Mouse (Mus musculus): ENCODE measurements around the gene Dppa3. TPM values are rescaled to one million over a fixed set of nuclear protein-coding genes. Genes with fewer than 3 reads are reported as not detected.
"Not testable (repeated sequence)": the region's sequence is repeated elsewhere in the genome, so short reads cannot be mapped to it uniquely, and the experiment has no call there.

The Dppa3 gene
- polyA plus RNA-seq, 1 experiment: not detected

GRCm38 (mm10) chr6:122633411-122633810, 7.2 kb downstream of the Dppa3 start:
- no peaks in the 10 kb centered on the region for H3K4me1 ChIP-seq
- H3K9me3 ChIP-seq: no peaks in the 10 kb centered on the region

GRCm38 (mm10) chr6:122635315-122635714, 9.1 kb downstream of the Dppa3 start:
- no peaks in the 10 kb centered on the region for H3K4me1 ChIP-seq
- peaks cover 7% of the 10 kb centered on the region for H3K27me3 ChIP-seq (replicated peaks)
- TF ChIP-seq FLI1 (IDR thresholded peaks at IDR 0.05; ENCODE audit: low read length) (no peak), GATA1 (IDR thresholded peaks at IDR 0.05; ENCODE audit: borderline replicate concordance, low read length) (no peak)
- H3K4me3 ChIP-seq (replicated peaks): no peak overlapping the region
- H3K9me3 ChIP-seq: no peaks in the 10 kb centered on the region
- no peaks in the 10 kb centered on the region for H3K36me3 ChIP-seq (replicated peaks; ENCODE audit: low read length)

More at GRCm38 (mm10) chr6:122633411-122633810, 7.2 kb downstream of the Dppa3 start:
- Histone ChIP-seq H3K36me3 (replicated peaks; ENCODE audit: low read length) (no peaks in the 10 kb centered on the region), H3K4me3 (replicated peaks) (peak overlapping the region; percentile 62), H3K27me3 (replicated peaks) (peaks cover 10% of the 10 kb centered on the region)
- TF ChIP-seq GATA1 (IDR thresholded peaks at IDR 0.05; ENCODE audit: borderline replicate concordance, low read length) (no peak), FLI1 (IDR thresholded peaks at IDR 0.05; ENCODE audit: low read length) (no peak)

GRCm38 (mm10) chr6:122636666-122637065, 10.5 kb downstream of the Dppa3 start:
- no peak for TF ChIP-seq FLI1 (IDR thresholded peaks at IDR 0.05; ENCODE audit: low read length)
- TF ChIP-seq GATA1 (IDR thresholded peaks at IDR 0.05; ENCODE audit: borderline replicate concordance, low read length): no peak
- Histone ChIP-seq H3K27me3 (replicated peaks) (peaks cover 9% of the 10 kb centered on the region), H3K4me1 (no peaks in the 10 kb centered on the region), H3K36me3 (replicated peaks; ENCODE audit: low read length) (no peaks in the 10 kb centered on the region), H3K9me3 (no peaks in the 10 kb centered on the region), H3K4me3 (replicated peaks) (no peak overlapping the region)

GRCm38 (mm10) chr6:122637566-122637965, 11.4 kb downstream of the Dppa3 start:
- H3K4me1 ChIP-seq; H3K36me3 ChIP-seq (replicated peaks; ENCODE audit: low read length); H3K9me3 ChIP-seq; H3K4me3 ChIP-seq (replicated peaks); H3K27me3 ChIP-seq (replicated peaks): not testable (repeated sequence)

- H3K36me3 ChIP-seq (replicated peaks; ENCODE audit: low read length); H3K4me1 ChIP-seq; H3K27me3 ChIP-seq (replicated peaks); H3K4me3 ChIP-seq (replicated peaks): not testable (repeated sequence)
- peaks cover 15% of the 10 kb centered on the region for H3K9me3 ChIP-seq
Measured at GRCm38 (mm10) chr6:122644196-122644595, 18.0 kb downstream of the Dppa3 start.

GRCm38 (mm10) chr6:122649903-122650302, 23.7 kb downstream of the Dppa3 start:
- TF ChIP-seq GATA1 (IDR thresholded peaks at IDR 0.05; ENCODE audit: borderline replicate concordance, low read length) (no peak), FLI1 (IDR thresholded peaks at IDR 0.05; ENCODE audit: low read length) (no peak)
- H3K36me3 ChIP-seq (replicated peaks; ENCODE audit: low read length): no peaks in the 10 kb centered on the region
- H3K4me3 ChIP-seq (replicated peaks): no peak overlapping the region
- peaks cover 2% of the 10 kb centered on the region for H3K27me3 ChIP-seq (replicated peaks)
- H3K4me1 ChIP-seq: peaks cover 10% of the 10 kb centered on the region
- H3K9me3 ChIP-seq: peaks cover 10% of the 10 kb centered on the region; the same call in 1 of the 2 replicates

GRCm38 (mm10) chr6:122650398-122650980, 24.3 kb downstream of the Dppa3 start:
- peaks cover 2% of the 10 kb centered on the region for H3K27me3 ChIP-seq (replicated peaks)
- no peaks in the 10 kb centered on the region for H3K36me3 ChIP-seq (replicated peaks; ENCODE audit: low read length)
- H3K4me3 ChIP-seq (replicated peaks): no peak overlapping the region
- peaks cover 10% of the 10 kb centered on the region for H3K4me1 ChIP-seq
- TF ChIP-seq FLI1 (IDR thresholded peaks at IDR 0.05; ENCODE audit: low read length) (no peak), GATA1 (IDR thresholded peaks at IDR 0.05; ENCODE audit: borderline replicate concordance, low read length) (no peak)
- peaks cover 10% of the 10 kb centered on the region; the same call in 1 of the 2 replicates for H3K9me3 ChIP-seq

GRCm38 (mm10) chr6:122654301-122654700, 28.1 kb downstream of the Dppa3 start:
- Histone ChIP-seq H3K9me3 (0 out of 2 replicates have a peak, but pooled peaks cover 3% of the 10 kb centered on the region), H3K4me3 (replicated peaks) (no peak overlapping the region), H3K36me3 (replicated peaks; ENCODE audit: low read length) (no peaks in the 10 kb centered on the region), H3K4me1 (peaks cover 10% of the 10 kb centered on the region), H3K27me3 (replicated peaks) (peaks cover 2% of the 10 kb centered on the region)
- TF ChIP-seq FLI1 (IDR thresholded peaks at IDR 0.05; ENCODE audit: low read length) (no peak), GATA1 (IDR thresholded peaks at IDR 0.05; ENCODE audit: borderline replicate concordance, low read length) (no peak)

- peaks cover 13% of the 10 kb centered on the region for H3K27me3 ChIP-seq (replicated peaks)
- no peak overlapping the region for H3K4me3 ChIP-seq (replicated peaks)
- H3K36me3 ChIP-seq (replicated peaks; ENCODE audit: low read length): no peaks in the 10 kb centered on the region
- no peaks in the 10 kb centered on the region for H3K9me3 ChIP-seq
- TF ChIP-seq FLI1 (IDR thresholded peaks at IDR 0.05; ENCODE audit: low read length) (no peak), GATA1 (IDR thresholded peaks at IDR 0.05; ENCODE audit: borderline replicate concordance, low read length) (no peak)
- peaks cover 10% of the 10 kb centered on the region for H3K4me1 ChIP-seq
Measured at GRCm38 (mm10) chr6:122657630-122658029, 31.4 kb downstream of the Dppa3 start.

- no peaks in the 10 kb centered on the region for H3K9me3 ChIP-seq
- TF ChIP-seq GATA1 (IDR thresholded peaks at IDR 0.05; ENCODE audit: borderline replicate concordance, low read length) (no peak), FLI1 (IDR thresholded peaks at IDR 0.05; ENCODE audit: low read length) (no peak)
- H3K36me3 ChIP-seq (replicated peaks; ENCODE audit: low read length): no peaks in the 10 kb centered on the region
- peaks cover 4% of the 10 kb centered on the region; the same call in 1 of the 2 replicates for H3K4me1 ChIP-seq
- no peak overlapping the region for H3K4me3 ChIP-seq (replicated peaks)
- peaks cover 29% of the 10 kb centered on the region for H3K27me3 ChIP-seq (replicated peaks)
Measured at GRCm38 (mm10) chr6:122659567-122659966, 33.4 kb downstream of the Dppa3 start.

Data from megakaryocyte, embryonic 14.5 days (primary cell).